Mouse (Mus musculus): ENCODE measurements around the gene Grid1. TPM values are rescaled to one million over a fixed set of nuclear protein-coding genes. Genes with fewer than 3 reads are reported as not detected.

Gene Grid1
- polyA plus RNA-seq, 1 experiment from 2014 or later = 0.28 TPM

DNA sequence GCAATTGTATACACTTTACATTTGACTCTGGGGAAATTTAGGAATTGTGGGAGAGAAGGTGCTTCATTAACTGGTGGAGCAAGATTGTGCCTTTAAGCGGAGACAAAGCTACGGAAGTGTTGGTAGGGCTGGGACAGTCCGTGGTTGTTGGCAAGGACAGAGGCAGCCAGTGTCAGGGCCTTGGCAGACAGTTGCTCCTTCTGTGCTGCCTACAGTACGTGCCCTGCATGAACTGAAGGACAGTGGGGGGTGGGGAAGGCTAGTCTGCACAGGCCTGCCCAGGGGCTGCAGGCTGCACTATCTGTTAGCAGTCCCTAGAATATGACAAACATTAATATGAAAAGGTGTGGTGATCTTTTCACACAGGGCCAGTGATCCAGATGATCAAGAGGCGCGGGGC is 254.7 kb downstream of the Grid1 start:
- no peaks in the 10 kb centered on the region for H3K4me1 ChIP-seq
- WGBS = 79% methylated on average over 6 of the region's 6 CpGs
- no peaks in the 10 kb centered on the region for H3K9me3 ChIP-seq (replicated peaks)
- H3K4me3 ChIP-seq = no peak overlapping the region
- no peak overlapping the region for H3K27ac ChIP-seq (replicated peaks)
- no peaks in the 10 kb centered on the region for H3K27me3 ChIP-seq (ENCODE audit: low read depth, poor library complexity, severe bottlenecking)
- DNase-seq (ENCODE audit: low spot score) = no peak
- no peaks in the 10 kb centered on the region for H3K36me3 ChIP-seq

DNA sequence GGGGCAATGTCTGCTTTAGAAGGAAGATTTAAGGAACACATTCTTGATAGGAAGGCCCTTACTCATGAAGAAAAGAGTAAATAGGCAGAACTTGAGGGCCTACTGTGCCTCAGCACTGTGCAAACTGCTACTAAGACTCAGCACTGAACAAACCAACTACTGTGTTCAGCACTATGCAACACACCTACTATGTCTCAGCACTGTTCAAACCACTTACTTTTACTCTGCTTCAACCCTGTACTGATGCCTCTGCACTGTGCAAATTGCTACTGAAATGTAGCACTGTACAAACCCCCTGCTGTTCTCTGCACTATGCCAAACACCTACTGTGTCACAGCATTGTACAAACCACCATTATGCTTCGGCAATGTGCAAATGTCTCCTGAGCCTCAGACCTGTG is 260.0 kb downstream of the Grid1 start:
- WGBS = 84% methylated on average over 1 of the region's 1 CpGs
- no peaks in the 10 kb centered on the region for H3K9me3 ChIP-seq (replicated peaks)
- no peaks in the 10 kb centered on the region for H3K27me3 ChIP-seq (ENCODE audit: low read depth, poor library complexity, severe bottlenecking)
- H3K36me3 ChIP-seq = no peaks in the 10 kb centered on the region
- no peak overlapping the region for H3K4me3 ChIP-seq
- no peak for DNase-seq (ENCODE audit: low spot score)
- no peak overlapping the region for H3K27ac ChIP-seq (replicated peaks)
- no peaks in the 10 kb centered on the region for H3K4me1 ChIP-seq

DNA sequence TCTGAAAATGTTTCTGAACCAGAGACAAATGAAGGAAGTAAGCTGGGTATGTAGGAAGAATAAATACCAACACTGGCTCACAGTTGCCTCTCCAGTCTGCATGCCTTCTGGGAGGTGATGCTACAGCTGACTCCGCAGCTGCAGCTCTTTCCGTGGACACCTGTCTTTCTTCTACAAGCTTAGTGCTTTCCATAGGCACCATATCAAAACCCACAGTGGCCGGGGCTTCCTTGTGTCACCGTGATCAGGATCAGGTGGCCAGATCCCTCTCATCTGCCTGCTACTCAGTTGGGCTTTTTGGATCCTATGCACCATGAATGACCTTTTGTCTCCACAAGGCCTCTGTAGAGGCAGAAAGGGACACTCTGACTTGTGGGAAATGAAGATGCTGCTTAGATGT is 272.7 kb downstream of the Grid1 start:
- H3K4me1 ChIP-seq = peaks cover 25% of the 10 kb centered on the region
- no peaks in the 10 kb centered on the region for H3K9me3 ChIP-seq (replicated peaks)
- no peaks in the 10 kb centered on the region for H3K36me3 ChIP-seq
- 0 out of 2 replicates have a peak, but pooled peaks cover 3% of the 10 kb centered on the region for H3K27me3 ChIP-seq (ENCODE audit: low read depth, poor library complexity, severe bottlenecking)
- no peak for DNase-seq (ENCODE audit: low spot score)
- WGBS = 87% methylated on average over 4 of the region's 4 CpGs
- H3K4me3 ChIP-seq = no peak overlapping the region
- no peak overlapping the region for H3K27ac ChIP-seq (replicated peaks)

DNA sequence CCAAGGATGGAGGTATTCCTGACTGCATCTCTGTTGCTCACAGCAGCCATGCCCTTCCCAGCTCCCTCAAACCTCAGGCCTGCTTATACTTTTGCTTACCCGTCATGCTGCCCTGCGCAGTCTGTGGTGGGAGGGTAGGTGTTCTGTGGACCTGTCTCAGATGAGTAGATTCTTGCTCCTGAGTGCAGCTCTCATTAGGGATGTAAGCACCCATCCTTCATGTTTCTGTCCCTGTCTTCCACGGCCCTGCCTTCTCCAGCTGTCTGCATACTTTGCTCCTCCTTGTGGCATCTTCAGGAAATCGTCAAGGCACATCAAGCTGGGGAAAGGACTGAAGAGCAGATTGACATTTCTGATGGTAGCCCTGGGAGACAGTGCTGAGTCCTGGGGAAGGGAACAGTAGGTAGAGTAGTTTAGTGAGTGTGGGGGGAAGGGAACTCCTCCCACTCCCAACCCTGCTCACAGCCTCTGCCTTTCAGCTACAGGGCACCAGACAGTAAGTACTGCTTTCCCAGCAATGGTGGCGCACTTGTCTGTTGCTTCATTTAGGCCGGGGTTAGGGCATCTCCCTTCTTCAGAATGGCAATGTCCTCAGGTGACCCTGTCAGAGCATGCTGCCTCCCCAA is 273.8 kb downstream of the Grid1 start:
- H3K9me3 ChIP-seq (replicated peaks) = no peaks in the 10 kb centered on the region
- no peaks in the 10 kb centered on the region for H3K36me3 ChIP-seq
- H3K4me1 ChIP-seq = peaks cover 25% of the 10 kb centered on the region
- no peak overlapping the region for H3K4me3 ChIP-seq
- no peak overlapping the region for H3K27ac ChIP-seq (replicated peaks)
- 68% methylated on average over 6 of the region's 6 CpGs for WGBS
- H3K27me3 ChIP-seq (ENCODE audit: low read depth, poor library complexity, severe bottlenecking) = 0 out of 2 replicates have a peak, but pooled peaks cover 3% of the 10 kb centered on the region
- DNase-seq (ENCODE audit: low spot score) = no peak

DNA sequence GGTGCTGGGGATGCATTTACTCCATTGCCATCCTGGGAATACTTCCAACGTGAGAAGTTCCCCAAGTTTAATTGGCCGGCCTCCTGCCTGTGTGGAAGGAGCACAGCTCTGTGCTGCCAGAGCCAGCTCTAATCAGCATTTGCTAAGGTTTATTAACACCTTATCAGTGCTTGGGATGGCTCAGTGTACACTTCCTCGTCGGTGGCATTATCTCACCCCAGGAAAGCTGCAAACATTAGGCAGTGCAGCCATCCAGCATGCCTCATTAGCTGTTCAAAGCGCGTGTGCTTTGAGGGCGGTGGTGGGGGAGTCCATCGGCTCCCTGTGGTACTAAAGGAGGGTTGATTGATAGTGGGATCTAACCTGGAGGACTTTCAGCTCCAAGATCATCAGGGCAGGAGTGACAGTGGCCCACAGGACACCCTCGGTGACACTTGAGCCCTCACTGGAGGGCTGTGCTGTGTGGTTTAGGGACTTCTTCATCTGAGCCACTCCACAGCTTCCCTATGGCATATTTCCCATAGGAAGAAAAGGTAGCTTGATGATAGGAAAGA is 275.7 kb downstream of the Grid1 start:
- no peak overlapping the region for H3K27ac ChIP-seq (replicated peaks)
- H3K36me3 ChIP-seq = no peaks in the 10 kb centered on the region
- no peaks in the 10 kb centered on the region for H3K9me3 ChIP-seq (replicated peaks)
- no peak for DNase-seq (ENCODE audit: low spot score)
- 0 out of 2 replicates have a peak, but pooled peaks cover 3% of the 10 kb centered on the region for H3K27me3 ChIP-seq (ENCODE audit: low read depth, poor library complexity, severe bottlenecking)
- 44% methylated on average over 9 of the region's 9 CpGs for WGBS
- H3K4me3 ChIP-seq = no peak overlapping the region
- peaks cover 25% of the 10 kb centered on the region for H3K4me1 ChIP-seq

DNA sequence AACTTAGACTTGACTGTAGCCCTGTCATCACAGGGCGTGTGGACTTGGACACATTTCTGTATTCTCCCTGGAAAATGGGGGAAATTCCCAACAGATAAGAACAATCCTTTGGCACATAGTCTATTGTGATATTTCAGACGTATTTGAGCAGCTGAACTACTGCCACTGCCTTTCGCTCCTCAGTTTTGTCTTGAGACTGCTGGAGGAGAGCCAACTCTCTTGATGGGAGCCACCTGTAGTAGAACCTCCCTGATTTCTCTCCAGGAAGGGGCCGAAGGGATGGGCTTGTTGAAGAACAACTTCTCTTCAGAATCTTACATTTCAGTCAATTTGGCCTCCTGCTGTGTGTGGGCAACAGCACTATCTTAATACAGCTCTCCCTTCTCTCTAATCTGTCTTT is 276.2 kb downstream of the Grid1 start:
- Histone ChIP-seq H3K4me3 (no peak overlapping the region), H3K36me3 (no peaks in the 10 kb centered on the region), H3K4me1 (peaks cover 25% of the 10 kb centered on the region), H3K27me3 (ENCODE audit: low read depth, poor library complexity, severe bottlenecking) (0 out of 2 replicates have a peak, but pooled peaks cover 3% of the 10 kb centered on the region), H3K27ac (replicated peaks) (no peak overlapping the region), H3K9me3 (replicated peaks) (no peaks in the 10 kb centered on the region)
- 63% methylated on average over 4 of the region's 4 CpGs for WGBS
- no peak for DNase-seq (ENCODE audit: low spot score)

DNA sequence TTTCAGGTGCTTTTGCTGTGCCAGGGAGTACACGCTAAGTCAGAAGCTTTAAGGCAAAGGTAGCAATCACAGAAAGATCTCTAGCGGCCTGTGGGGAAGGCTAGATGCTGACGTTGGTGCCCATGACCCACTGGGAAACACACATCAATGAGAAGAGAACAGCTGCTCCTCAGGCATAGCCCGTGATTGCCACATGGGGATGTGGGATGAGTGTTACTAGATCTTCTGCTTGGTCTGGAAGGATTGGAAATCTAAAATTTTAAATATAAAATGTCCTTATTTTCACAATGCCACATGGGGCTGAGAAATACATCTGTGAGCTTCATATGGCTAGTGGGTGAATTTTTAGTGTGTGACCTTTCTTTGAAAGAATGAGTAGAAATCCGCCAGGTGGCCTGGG is 277.3 kb downstream of the Grid1 start:
- H3K36me3 ChIP-seq = no peaks in the 10 kb centered on the region
- WGBS = 92% methylated on average over 5 of the region's 5 CpGs
- H3K27ac ChIP-seq (replicated peaks) = no peak overlapping the region
- peaks cover 25% of the 10 kb centered on the region for H3K4me1 ChIP-seq
- DNase-seq (ENCODE audit: low spot score) = no peak
- H3K4me3 ChIP-seq = no peak overlapping the region
- H3K27me3 ChIP-seq (ENCODE audit: low read depth, poor library complexity, severe bottlenecking) = 0 out of 2 replicates have a peak, but pooled peaks cover 3% of the 10 kb centered on the region
- no peaks in the 10 kb centered on the region for H3K9me3 ChIP-seq (replicated peaks)

DNA sequence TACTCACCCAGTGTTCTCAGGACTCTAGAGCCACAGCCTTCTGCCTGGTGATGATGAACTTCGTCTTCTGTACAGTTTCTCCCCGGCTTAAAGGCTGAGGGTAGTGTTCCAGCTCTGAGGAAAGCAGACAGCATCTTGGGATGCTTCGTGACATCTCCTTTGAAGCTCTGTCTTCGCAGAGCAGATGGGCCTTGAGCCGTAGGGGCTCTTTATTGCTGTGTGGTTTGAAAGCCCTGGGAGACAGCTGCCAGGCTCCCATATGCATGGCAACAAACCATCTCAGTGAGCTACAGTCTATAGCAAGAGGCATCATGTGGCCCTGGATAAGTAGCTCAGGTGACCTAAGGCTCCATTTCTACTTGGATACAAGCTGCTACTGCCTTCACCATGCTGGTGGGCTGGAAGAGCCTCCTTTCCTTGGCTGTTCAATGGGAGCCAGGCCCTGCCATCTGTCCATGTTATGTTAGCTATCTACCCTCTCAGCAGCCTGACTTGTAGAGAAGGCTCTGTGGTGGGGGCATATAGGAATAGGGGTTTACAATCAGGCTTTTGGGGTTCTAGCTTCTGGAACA is 283.8 kb downstream of the Grid1 start:
- 95% methylated on average over 5 of the region's 5 CpGs for WGBS
- DNase-seq (ENCODE audit: low spot score) = no peak

DNA sequence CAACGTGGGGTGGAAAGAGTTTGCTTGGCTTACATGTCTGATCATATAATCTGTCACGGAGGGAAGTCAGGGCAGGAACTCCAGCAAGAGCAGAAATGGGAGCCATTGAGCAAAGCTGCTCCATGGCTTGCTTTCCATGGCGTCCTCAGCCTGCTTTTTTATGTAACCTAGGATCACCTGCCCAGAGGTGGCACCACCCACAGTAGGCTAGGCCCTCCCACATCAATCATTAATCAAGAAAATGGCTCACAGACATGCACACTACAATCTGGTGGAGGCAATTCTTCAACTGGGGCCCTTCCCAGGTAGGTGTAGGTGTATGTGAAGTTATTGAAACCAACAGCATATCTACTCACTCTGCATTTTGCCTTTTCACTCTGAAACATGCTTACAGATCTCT is 287.7 kb downstream of the Grid1 start:
- Histone ChIP-seq H3K27me3 (ENCODE audit: low read depth, poor library complexity, severe bottlenecking) (no peaks in the 10 kb centered on the region), H3K36me3 (no peaks in the 10 kb centered on the region), H3K4me3 (no peak overlapping the region), H3K4me1 (no peaks in the 10 kb centered on the region), H3K27ac (replicated peaks) (no peak overlapping the region), H3K9me3 (replicated peaks) (no peaks in the 10 kb centered on the region)
- no peak for DNase-seq (ENCODE audit: low spot score)
- 86% methylated on average over 3 of the region's 3 CpGs for WGBS

More for the DNA sequence above, 283.8 kb downstream of the Grid1 start:
- Histone ChIP-seq H3K9me3 (replicated peaks) (no peaks in the 10 kb centered on the region), H3K27me3 (ENCODE audit: low read depth, poor library complexity, severe bottlenecking) (no peaks in the 10 kb centered on the region), H3K36me3 (no peaks in the 10 kb centered on the region), H3K4me3 (no peak overlapping the region), H3K4me1 (no peaks in the 10 kb centered on the region), H3K27ac (replicated peaks) (no peak overlapping the region)

DNA sequence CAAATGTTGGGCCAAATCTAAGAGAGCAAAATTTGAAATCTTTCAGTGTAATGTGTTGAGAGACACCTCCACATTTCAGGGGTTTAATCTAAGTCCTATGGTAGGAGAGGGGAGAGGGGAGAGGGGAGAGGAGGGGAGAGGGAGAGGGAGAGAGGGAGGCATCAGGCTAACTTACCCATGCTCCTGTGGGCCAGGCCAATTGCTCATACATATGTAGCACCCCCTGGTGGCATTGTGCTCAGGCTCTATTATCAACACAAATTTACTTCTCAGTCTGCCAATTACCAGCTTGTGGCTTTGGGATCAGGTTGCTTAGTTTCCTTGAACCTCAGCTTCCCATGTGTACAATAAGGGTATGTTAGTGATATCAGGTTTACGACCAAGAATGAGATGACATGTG is 291.0 kb downstream of the Grid1 start:
- H3K27me3 ChIP-seq (ENCODE audit: low read depth, poor library complexity, severe bottlenecking) = no peaks in the 10 kb centered on the region
- H3K9me3 ChIP-seq (replicated peaks) = no peaks in the 10 kb centered on the region
- peaks cover 3% of the 10 kb centered on the region; the same call in 1 of the 2 replicates for H3K4me1 ChIP-seq
- WGBS = 97% methylated on average over 1 of the region's 1 CpGs
- H3K27ac ChIP-seq (replicated peaks) = no peak overlapping the region
- no peaks in the 10 kb centered on the region for H3K36me3 ChIP-seq
- no peak for DNase-seq (ENCODE audit: low spot score)
- no peak overlapping the region for H3K4me3 ChIP-seq

DNA sequence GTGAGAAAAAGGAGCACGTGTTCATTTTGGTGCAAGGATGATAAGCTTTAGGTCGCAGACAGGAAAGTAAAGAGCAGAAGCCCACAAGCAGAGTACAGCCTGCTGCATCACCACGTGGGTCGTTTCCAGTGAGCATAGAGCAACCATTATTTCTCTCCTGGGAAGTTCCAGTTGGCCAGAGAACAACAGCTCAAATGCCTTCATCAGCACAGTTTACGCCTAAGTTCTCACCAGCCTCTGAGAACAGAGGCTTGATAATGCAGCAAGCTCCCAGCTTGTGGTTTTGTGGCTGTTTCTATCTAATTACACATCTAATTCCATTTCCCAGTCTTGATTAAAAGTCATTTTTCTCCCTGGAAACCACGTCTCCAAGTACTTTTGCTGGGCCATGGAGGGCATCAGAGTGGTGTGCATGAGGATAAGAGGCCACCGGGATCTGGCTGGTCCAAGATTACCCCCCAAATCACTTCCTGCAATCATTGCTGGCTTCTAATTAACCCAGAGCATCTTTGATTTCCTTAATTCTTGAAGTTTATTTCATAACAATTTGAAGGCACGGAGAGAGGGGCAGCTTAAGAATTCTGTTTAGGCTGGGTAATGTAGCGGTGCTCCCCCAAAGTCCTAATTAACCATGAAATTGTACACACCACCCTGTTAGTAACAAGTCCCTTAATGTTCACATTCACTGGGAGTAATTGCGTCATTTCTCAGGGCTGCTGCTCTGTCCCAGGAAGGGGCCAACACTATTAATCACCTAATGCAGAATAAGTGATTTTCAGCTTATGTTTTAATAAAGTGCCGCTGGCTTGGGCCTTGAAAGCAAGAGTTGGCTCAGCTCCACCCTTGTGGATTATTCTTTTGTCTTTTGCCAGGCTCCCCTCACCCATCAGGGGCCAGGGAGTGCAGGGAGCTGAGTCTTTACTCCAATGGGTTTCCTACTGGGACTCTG is 292.7 kb downstream of the Grid1 start:
- Histone ChIP-seq H3K4me3 (no peak overlapping the region), H3K36me3 (no peaks in the 10 kb centered on the region), H3K9me3 (replicated peaks) (no peaks in the 10 kb centered on the region), H3K27me3 (ENCODE audit: low read depth, poor library complexity, severe bottlenecking) (no peaks in the 10 kb centered on the region), H3K27ac (replicated peaks) (no peak overlapping the region), H3K4me1 (peaks cover 3% of the 10 kb centered on the region; the same call in 1 of the 2 replicates)
- no peak for DNase-seq (ENCODE audit: low spot score)
- WGBS = 60% methylated on average over 11 of the region's 11 CpGs

DNA sequence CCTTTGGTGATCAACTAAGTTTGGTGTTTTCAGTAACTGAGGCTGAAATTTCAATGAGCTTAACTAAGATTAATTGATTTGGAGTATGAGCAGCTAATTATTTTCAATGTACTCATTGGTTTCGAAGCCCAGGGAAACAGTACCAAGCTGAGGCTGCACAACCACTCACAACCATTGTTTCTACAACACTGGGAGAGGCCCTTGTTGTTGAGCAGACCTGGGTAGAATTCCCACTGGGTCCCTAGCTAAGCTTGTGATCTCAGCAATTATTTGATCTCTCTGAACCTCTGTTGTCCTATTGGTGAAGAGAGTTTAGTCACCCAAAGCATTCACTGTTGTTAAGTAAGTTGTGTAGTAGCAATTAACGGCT is 293.4 kb downstream of the Grid1 start:
- no peaks in the 10 kb centered on the region for H3K36me3 ChIP-seq
- no peak for DNase-seq (ENCODE audit: low spot score)
- H3K4me3 ChIP-seq = no peak overlapping the region
- H3K9me3 ChIP-seq (replicated peaks) = no peaks in the 10 kb centered on the region
- 62% methylated on average over 2 of the region's 2 CpGs for WGBS
- H3K4me1 ChIP-seq = peaks cover 3% of the 10 kb centered on the region; the same call in 1 of the 2 replicates
- no peaks in the 10 kb centered on the region for H3K27me3 ChIP-seq (ENCODE audit: low read depth, poor library complexity, severe bottlenecking)
- H3K27ac ChIP-seq (replicated peaks) = no peak overlapping the region
